Mouse (Mus musculus) olfactory bulb, adult 2 months (tissue): Measurements from ENCODE around the gene Slc12a5. TPM values are rescaled to one million over a fixed set of nuclear protein-coding genes. Genes with fewer than 3 reads are reported as not detected.

Experiments used
- H3K27ac ChIP-seq: fragments of 200-500 bp; 2 replicates; pipeline ENCODE4 v1.5.1; 2012; ENCODE audit warnings: low read depth, low read length; ENCODE audit not compliant: insufficient read depth
- H3K4me1 ChIP-seq: fragments of 200-500 bp; 2 replicates; pipeline ENCODE4 v1.6.1; 2012; ENCODE audit warnings: low read length; ENCODE audit not compliant: control insufficient read depth, insufficient read depth
- H3K4me3 ChIP-seq: fragments of 200-500 bp; 2 replicates; pipeline ENCODE4 v1.5.1; 2012; ENCODE audit warnings: mild to moderate bottlenecking, low read depth, low read length, moderate library complexity; ENCODE audit not compliant: insufficient read depth
- CTCF ChIP-seq: fragments of 200-500 bp; IDR thresholded peaks from 2 replicates; pipeline ENCODE4 v1.5.1; 2012; ENCODE audit warnings: low read depth, mild to moderate bottlenecking, low read length, moderate library complexity; ENCODE audit not compliant: insufficient read depth
- POLR2A ChIP-seq: fragments of 200-500 bp; IDR thresholded peaks from 2 replicates; pipeline ENCODE4 v1.6.1; 2012; ENCODE audit warnings: mild to moderate bottlenecking, low read depth, low read length, moderate library complexity; ENCODE audit not compliant: insufficient read depth
- WGBS: fragments of 180-500 bp; shearing (Covaris S2); methylation state at CpG from one replicate; pipeline ENCODE4 v1.1.7; 2018; 5-methylcytosine and 5-hydroxymethylcytosine counted together
- polyA plus RNA-seq: library from polyadenylated mRNA; stranded (reverse); fragments of >200 nt; gene quantifications from 2 replicates; pipeline ENCODE4 v1.2.4, GENCODE M21; 2012; ENCODE audit warnings: low replicate concordance; ENCODE audit not compliant: missing spikeins, insufficient read depth, insufficient read length

Slc12a5 gene
- polyA plus RNA-seq, 1 experiment = not detected

- WGBS = 38% methylated on average over 1 of the region's 1 CpGs
- H3K4me3 ChIP-seq = no peak overlapping the region
- H3K27ac ChIP-seq = no peak overlapping the region
- TF ChIP-seq POLR2A (no peak), CTCF (no peak)
- H3K4me1 ChIP-seq = peaks cover 5% of the 10 kb centered on the region; the same call in 1 of the 2 replicates
Observed at GRCm38 (mm10) chr2:165027163-165027562, 66.6 kb downstream of the Slc12a5 start.

GRCm38 (mm10) chr2:165032533-165032932 is 71.9 kb downstream of the Slc12a5 start:
- Histone ChIP-seq H3K4me3 (no peak overlapping the region), H3K27ac (no peak overlapping the region), H3K4me1 (no peaks in the 10 kb centered on the region)
- 22% methylated on average over 3 of the region's 3 CpGs for WGBS
- no peak for TF ChIP-seq POLR2A
- TF ChIP-seq CTCF = no peak

- no peaks in the 10 kb centered on the region for H3K4me1 ChIP-seq
- H3K4me3 ChIP-seq = peak overlapping the region; percentile 26; the same call in 1 of the 2 replicates
- no peak for TF ChIP-seq CTCF
- TF ChIP-seq POLR2A = no peak
- WGBS = 17% methylated on average over 6 of the region's 6 CpGs
- H3K27ac ChIP-seq = no peak overlapping the region
Observed at GRCm38 (mm10) chr2:165033306-165033705, 72.7 kb downstream of the Slc12a5 start.

- Histone ChIP-seq H3K4me1 (no peaks in the 10 kb centered on the region), H3K4me3 (peak within 1 kb of the TSS; percentile 99), H3K27ac (peak within 1 kb of the TSS; percentile 93)
- under 1% methylated on average over 111 of the region's 111 CpGs for WGBS
- TF ChIP-seq CTCF = no peak
- TF ChIP-seq POLR2A = peak; percentile 84
Observed at GRCm38 (mm10) chr2:165034131-165035057, 73.8 kb downstream of the Slc12a5 start, which contains the start of gene Ncoa5. Gene Ncoa5, minus strand, starts transcription at chr2:165034867.

- Histone ChIP-seq H3K4me1 (no peaks in the 10 kb centered on the region), H3K4me3 (peak overlapping the region; percentile 99), H3K27ac (no peak overlapping the region)
- TF ChIP-seq POLR2A (no peak), CTCF (no peak)
- WGBS = 22% methylated on average over 5 of the region's 5 CpGs
Observed at GRCm38 (mm10) chr2:165035058-165035431, 74.4 kb downstream of the Slc12a5 start.

GRCm38 (mm10) chr2:165037415-165037814 is 76.8 kb downstream of the Slc12a5 start:
- WGBS = 76% methylated on average over 4 of the region's 4 CpGs
- H3K4me3 ChIP-seq = no peak overlapping the region
- no peak overlapping the region for H3K27ac ChIP-seq
- TF ChIP-seq POLR2A (no peak), CTCF (no peak)
- H3K4me1 ChIP-seq = no peaks in the 10 kb centered on the region

GRCm38 (mm10) chr2:165042126-165042525 is 81.5 kb downstream of the Slc12a5 start:
- H3K4me1 ChIP-seq = peaks cover 6% of the 10 kb centered on the region
- H3K4me3 ChIP-seq = no peak overlapping the region
- TF ChIP-seq CTCF (no peak), POLR2A (no peak)
- no peak overlapping the region for H3K27ac ChIP-seq
- whole genome bisulfite sequencing = 86% methylated on average over 5 of the region's 5 CpGs

GRCm38 (mm10) chr2:165043090-165043636 is 82.6 kb downstream of the Slc12a5 start:
- WGBS = 5% methylated on average over 17 of the region's 17 CpGs
- Histone ChIP-seq H3K4me3 (0 out of 2 replicates have a peak overlapping the region, but pooled peaks have one; percentile 12), H3K4me1 (peaks cover 6% of the 10 kb centered on the region), H3K27ac (no peak overlapping the region; the same call in 1 of the 2 replicates)
- TF ChIP-seq CTCF (no peak), POLR2A (no peak)

- peaks cover 6% of the 10 kb centered on the region for H3K4me1 ChIP-seq
- 56% methylated on average over 2 of the region's 2 CpGs for WGBS
- TF ChIP-seq POLR2A = no peak
- no peak for TF ChIP-seq CTCF
- H3K27ac ChIP-seq = no peak overlapping the region
- H3K4me3 ChIP-seq = no peak overlapping the region
Observed at GRCm38 (mm10) chr2:165043729-165044128, 83.1 kb downstream of the Slc12a5 start.
